Mouse (Mus musculus) small intestine, adult 2 months (tissue): ENCODE measurements at regions not wholly inside any gene's neighbourhood (a gene's known extent, or its start where the extent isn't known, plus 50 kb on each side); places are given as distances from the start of the nearest gene placed in this dataset.

Experiments
- H3K27ac ChIP-seq: fragments of 200-500 bp; 2 replicates; pipeline ENCODE4 v1.5.1; 2012; ENCODE audit warnings: low read depth, low read length, control low read depth, inconsistent platforms; ENCODE audit not compliant: insufficient read depth
- H3K27me3 ChIP-seq: fragments of 200-500 bp; 2 replicates; pipeline ENCODE4 v1.6.1; 2012; ENCODE audit warnings: mild to moderate bottlenecking, moderate library complexity, low read length, inconsistent platforms; ENCODE audit not compliant: control insufficient read depth, insufficient read depth
- H3K36me3 ChIP-seq: fragments of 200-500 bp; 2 replicates; pipeline ENCODE4 v1.6.1; 2012; ENCODE audit warnings: mild to moderate bottlenecking, low read length, control low read depth, inconsistent platforms; ENCODE audit not compliant: control insufficient read depth, insufficient read depth
- H3K4me1 ChIP-seq: fragments of 200-500 bp; 2 replicates; pipeline ENCODE4 v1.6.1; 2012; ENCODE audit warnings: low read length, inconsistent platforms, mixed read lengths; ENCODE audit not compliant: control insufficient read depth, insufficient read depth, insufficient read length
- H3K4me3 ChIP-seq: fragments of 200-500 bp; 2 replicates; pipeline ENCODE4 v1.5.1; 2012; ENCODE audit warnings: low read depth, mild to moderate bottlenecking, control low read depth, inconsistent platforms, low read length, moderate library complexity
- CTCF ChIP-seq: fragments of 200-500 bp; IDR thresholded peaks from 2 replicates; pipeline ENCODE4 v1.5.1; 2012; ENCODE audit warnings: low read depth, mild to moderate bottlenecking, control low read depth, inconsistent platforms, low read length, moderate library complexity, mixed read lengths; ENCODE audit not compliant: insufficient replicate concordance, insufficient read length; ENCODE audit errors: extremely low read depth
- POLR2A ChIP-seq: fragments of 200-500 bp; IDR thresholded peaks from 2 replicates; pipeline ENCODE4 v1.6.1; 2012; ENCODE audit warnings: low read depth, mild to moderate bottlenecking, control low read depth, inconsistent platforms, low read length, moderate library complexity
- WGBS: fragments of 180-500 bp; shearing (Covaris S2); methylation state at CpG from one replicate; pipeline ENCODE4 v1.1.7; 2018; 5-methylcytosine and 5-hydroxymethylcytosine counted together

DNA sequence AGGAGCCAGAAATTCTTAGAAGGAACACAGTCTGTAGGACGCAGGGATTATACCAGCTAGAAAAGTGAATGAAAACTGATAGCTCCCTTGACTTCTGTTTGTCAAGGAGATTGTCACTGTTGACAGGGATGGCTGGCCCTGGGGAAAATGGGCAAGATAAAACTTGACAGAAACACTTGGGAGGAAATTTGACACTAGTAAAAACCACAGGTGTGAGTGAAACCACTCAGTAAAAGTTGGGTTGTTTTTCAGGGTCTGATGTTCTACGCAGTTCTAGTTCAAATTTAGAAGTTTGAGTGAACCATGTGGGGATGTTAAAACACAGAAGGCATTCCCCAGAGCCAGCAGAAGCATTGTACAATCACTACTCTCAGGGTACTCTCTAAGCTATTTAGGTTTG is 246.6 kb upstream of the Prep start:
- no peaks in the 10 kb centered on the region for H3K4me1 ChIP-seq
- TF ChIP-seq CTCF (no peak), POLR2A (no peak)
- no peak overlapping the region for H3K4me3 ChIP-seq
- WGBS, result 82% methylated on average over 2 of the region's 2 CpGs
- H3K36me3 ChIP-seq, result no peaks in the 10 kb centered on the region
- no peak overlapping the region for H3K27ac ChIP-seq
- H3K27me3 ChIP-seq, result no peaks in the 10 kb centered on the region

DNA sequence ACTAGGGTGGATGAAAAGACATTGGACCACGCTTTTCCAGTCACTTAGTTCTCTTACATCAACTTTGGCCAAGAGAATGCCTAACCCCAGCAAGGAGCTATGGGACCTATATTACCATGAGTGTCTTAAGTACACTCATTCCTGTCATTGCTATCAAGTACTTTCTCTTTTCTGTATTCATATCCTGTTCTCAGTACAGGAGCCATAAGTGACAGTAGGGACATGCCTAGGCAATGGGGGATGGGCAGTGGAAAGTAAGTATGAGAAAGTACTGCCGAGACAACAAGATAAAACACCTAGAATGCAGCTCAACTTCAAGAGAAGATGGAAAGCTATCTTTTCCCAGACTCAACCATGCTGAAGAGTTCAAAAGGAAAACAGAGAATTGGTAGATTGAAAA is 247.6 kb upstream of the Prep start:
- no peaks in the 10 kb centered on the region for H3K27me3 ChIP-seq
- H3K36me3 ChIP-seq, result no peaks in the 10 kb centered on the region
- 96% methylated on average over 2 of the region's 2 CpGs for WGBS
- no peak overlapping the region for H3K4me3 ChIP-seq
- no peaks in the 10 kb centered on the region for H3K4me1 ChIP-seq
- H3K27ac ChIP-seq, result no peak overlapping the region
- TF ChIP-seq CTCF (no peak), POLR2A (no peak)

- Histone ChIP-seq H3K36me3 (no peaks in the 10 kb centered on the region), H3K4me1 (no peaks in the 10 kb centered on the region), H3K27me3 (no peaks in the 10 kb centered on the region), H3K4me3 (no peak overlapping the region), H3K27ac (no peak overlapping the region)
- TF ChIP-seq POLR2A, result no peak
- no peak for TF ChIP-seq CTCF
- WGBS, result 47% methylated on average over 1 of the region's 1 CpGs
These were observed 248.4 kb upstream of the Prep start for GRCm38 (mm10) chr10:44818615-44819014.

GRCm38 (mm10) chr10:44796205-44796604 is 267.9 kb upstream of the Prdm1 start:
- Histone ChIP-seq H3K4me1 (no peaks in the 10 kb centered on the region), H3K27me3 (no peaks in the 10 kb centered on the region), H3K27ac (no peak overlapping the region), H3K36me3 (no peaks in the 10 kb centered on the region), H3K4me3 (no peak overlapping the region)
- 63% methylated on average over 1 of the region's 1 CpGs for WGBS
- no peak for TF ChIP-seq POLR2A
- no peak for TF ChIP-seq CTCF

DNA sequence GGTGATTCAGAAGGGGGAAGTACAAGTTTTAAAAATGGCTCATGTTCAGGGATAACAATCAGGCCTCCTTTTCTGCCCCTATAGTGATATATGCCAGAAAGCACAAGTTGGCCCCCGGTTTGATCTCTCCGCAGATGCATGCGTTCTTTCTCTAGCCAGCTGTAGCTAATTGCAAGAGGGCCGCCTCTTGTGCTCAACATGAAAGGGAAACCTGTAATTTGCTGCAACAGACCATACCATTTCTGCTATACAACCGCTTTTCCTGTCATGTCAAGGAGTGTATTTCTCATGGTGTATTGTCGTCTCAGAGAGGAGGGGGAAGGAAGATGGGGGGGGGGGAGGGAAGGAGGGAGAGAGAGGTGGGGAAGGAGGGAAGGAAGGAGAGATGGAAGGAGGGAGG is 257.1 kb upstream of the Prdm1 start:
- no peaks in the 10 kb centered on the region for H3K36me3 ChIP-seq
- no peak overlapping the region for H3K27ac ChIP-seq
- H3K27me3 ChIP-seq, result no peaks in the 10 kb centered on the region
- TF ChIP-seq CTCF (no peak), POLR2A (no peak)
- WGBS, result 86% methylated on average over 6 of the region's 6 CpGs
- no peaks in the 10 kb centered on the region for H3K4me1 ChIP-seq
- no peak overlapping the region for H3K4me3 ChIP-seq

DNA sequence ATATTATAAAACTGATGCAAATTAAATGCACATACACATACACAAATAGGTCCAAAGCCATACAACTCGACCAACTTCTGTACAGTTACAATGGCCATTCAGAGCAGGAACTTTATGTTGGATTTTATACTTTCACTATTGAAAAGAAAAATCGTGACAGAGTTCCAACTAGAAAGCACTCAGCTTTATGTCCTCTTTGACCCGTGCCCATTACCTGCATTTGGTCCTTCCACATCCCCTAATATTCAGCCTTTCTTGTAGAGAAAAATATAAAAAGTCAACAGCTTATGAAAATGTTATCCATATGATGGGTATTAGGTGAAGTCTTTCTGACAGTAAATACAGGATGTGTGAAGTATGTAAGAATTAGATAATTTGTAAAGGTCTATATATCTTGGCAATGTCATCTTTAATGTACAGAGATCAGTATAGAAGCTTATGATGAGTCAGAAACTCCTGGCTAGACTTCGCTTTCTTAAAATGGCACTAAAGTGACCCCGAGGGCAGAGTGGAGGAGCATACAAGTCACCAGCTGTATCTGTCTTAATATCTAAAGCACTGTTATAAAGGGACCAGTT is 252.2 kb upstream of the Prdm1 start:
- no peaks in the 10 kb centered on the region for H3K36me3 ChIP-seq
- no peak overlapping the region for H3K4me3 ChIP-seq
- H3K27ac ChIP-seq, result no peak overlapping the region
- TF ChIP-seq POLR2A (no peak), CTCF (no peak)
- H3K27me3 ChIP-seq, result no peaks in the 10 kb centered on the region
- WGBS, result 70% methylated on average over 5 of the region's 5 CpGs
- H3K4me1 ChIP-seq, result no peaks in the 10 kb centered on the region

DNA sequence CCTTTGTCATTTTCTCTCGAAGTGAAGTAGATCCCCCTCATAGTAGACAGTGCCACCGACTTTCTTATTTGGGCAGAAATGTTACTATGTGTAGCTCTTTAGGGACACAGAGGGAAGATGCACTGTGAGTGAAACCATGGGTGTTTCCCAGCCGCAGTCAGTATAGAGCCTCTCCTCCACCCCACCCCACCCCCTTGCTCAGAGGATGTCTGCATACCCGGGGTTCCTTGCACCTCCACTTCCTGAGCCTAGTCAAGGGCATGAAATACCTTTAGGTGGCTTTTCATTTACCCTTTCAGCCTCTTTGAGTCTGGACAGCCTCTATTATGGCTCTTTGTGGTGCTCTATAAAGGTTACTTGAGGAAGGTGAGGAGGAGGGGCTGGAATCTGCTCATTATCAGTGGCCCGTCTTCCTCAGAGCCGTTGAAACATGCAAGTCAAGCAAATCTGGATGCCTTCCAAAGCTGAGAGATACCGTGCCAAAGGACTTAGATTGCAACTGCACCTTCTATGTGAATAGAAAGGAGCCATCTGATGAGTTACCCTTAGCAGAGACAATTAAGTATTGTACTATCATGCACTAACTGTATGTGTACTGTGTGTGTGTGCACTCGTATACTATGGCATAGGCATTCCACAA is 251.4 kb upstream of the Prdm1 start:
- Histone ChIP-seq H3K4me3 (no peak overlapping the region), H3K36me3 (no peaks in the 10 kb centered on the region), H3K27ac (no peak overlapping the region), H3K4me1 (no peaks in the 10 kb centered on the region), H3K27me3 (no peaks in the 10 kb centered on the region)
- no peak for TF ChIP-seq POLR2A
- TF ChIP-seq CTCF, result no peak
- 36% methylated on average over 8 of the region's 8 CpGs for WGBS

GRCm38 (mm10) chr10:44777214-44777613 is 248.9 kb upstream of the Prdm1 start:
- no peaks in the 10 kb centered on the region for H3K27me3 ChIP-seq
- no peak overlapping the region for H3K27ac ChIP-seq
- TF ChIP-seq POLR2A, result no peak
- no peak overlapping the region for H3K4me3 ChIP-seq
- H3K4me1 ChIP-seq, result no peaks in the 10 kb centered on the region
- no peaks in the 10 kb centered on the region for H3K36me3 ChIP-seq
- 83% methylated on average over 2 of the region's 2 CpGs for WGBS
